Mouse (Mus musculus) right cerebral cortex, postnatal 36 days (tissue): ENCODE data around the gene Npm1.
A peak's percentile ranks its signal among the peaks of the same experiment; 100 is the strongest.

ENCODE experiments used
- DNase-seq, 2 experiments: peaks; one replicate each; pipeline ENCODE4 v3.0.0; 2022; ENCODE audit warnings: low spot score in 2 of 2, mixed read lengths in 1 of 2

Npm1 gene

DNA sequence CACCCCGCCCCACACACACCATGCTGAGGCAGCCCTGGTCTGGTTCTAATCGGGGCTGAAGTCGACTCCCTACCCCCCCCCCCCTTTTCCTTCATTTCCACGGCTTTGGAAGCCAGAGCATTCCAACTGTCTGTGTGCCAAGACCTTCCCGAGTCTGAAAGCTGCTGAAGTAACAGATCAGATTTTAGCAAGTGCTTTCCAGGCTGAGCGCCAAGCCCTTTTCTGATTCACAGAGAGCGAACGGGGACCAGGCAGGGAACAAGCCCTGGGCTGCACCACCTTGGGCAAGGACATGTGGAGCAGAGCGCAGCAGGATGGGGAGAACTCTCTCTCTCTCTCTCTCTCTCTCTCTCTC lies 16.9 kb downstream of the Npm1 start:
- peak; percentile 84 to 87 for DNase-seq

DNA sequence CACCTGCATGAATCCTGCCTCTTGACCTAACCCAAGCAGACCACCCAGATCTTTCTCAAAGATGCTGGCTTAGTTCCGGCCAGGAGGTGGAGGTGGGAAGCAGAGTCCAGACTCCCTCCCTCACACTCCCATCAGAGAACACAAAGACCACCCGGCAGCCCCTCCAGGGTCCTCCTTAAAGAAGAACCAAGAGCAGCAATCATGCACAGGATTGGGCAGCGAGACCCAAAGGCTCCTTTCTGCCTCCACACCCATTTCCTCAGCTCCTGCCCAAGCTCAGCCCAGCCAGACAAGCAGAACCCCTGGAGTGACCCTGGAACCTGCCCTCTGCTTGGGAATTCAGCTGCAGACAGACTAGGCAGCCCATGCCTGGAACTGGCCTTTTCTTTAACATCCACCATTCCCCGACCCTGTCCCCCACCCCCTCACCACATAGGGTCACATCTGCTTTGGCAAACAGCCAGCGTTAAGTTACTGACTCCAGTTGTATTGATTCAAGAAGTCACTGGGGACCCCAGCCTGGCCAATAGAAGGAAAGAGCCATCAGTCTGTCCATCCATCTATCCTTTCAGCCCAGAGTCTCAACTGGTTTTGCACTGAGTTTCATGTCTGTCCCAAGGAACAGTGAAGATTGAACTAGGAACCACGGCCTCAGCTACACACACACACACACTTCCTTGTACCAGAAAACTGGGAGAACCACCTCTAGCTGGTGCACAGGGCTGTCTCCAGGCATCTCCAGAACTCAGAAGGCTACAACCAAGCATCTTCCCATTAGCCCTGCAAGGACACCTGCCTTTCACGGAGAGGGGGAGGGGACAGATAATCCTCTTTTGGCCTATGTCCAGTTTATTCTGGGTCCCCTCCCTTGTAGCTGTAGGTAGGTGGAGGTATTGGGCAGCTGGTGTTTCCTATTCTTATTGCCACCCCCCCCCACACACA lies 17.5 kb downstream of the Npm1 start:
- no peak for DNase-seq

- DNase-seq = no peak
These were observed 19.1 kb downstream of the Npm1 start for GRCm38 (mm10) chr11:33143906-33144305.

DNA sequence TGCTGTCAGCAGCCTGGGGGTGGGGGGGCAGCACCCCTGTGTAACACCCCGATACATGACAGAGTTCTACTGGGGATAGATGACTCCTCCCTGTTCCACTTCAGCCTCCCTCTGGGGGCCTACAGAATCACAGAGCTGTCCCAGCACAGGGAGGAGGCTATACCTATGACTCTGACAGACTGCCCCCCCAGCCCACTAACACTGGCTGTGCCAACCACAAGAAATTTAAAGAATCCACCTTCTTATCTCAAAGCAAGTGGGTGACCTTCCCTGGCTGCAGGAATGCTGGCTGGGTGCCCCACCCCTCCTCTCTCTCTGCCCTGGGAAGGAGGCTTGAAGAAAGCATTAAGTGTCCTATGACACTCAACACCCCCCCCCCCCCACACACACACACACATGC lies 20.2 kb downstream of the Npm1 start:
- no peak for DNase-seq

DNA sequence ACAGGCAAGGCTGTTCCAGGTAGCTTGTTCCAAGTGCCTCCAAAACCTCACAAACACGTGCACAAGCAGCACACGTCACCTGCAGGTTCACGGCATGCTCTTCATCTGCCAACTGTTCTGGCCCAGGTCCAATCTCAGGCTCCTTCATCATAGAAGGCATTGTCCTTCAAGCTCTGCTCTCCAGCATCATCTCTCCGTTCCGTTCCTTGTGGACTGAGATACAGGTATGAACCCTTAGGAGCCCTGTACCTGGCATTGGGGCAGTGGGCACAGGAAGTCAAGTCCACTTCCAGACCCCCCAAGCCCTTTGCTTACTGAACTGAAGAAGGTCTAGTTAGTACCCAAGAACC lies 22.9 kb downstream of the Npm1 start:
- DNase-seq = no peak

DNA sequence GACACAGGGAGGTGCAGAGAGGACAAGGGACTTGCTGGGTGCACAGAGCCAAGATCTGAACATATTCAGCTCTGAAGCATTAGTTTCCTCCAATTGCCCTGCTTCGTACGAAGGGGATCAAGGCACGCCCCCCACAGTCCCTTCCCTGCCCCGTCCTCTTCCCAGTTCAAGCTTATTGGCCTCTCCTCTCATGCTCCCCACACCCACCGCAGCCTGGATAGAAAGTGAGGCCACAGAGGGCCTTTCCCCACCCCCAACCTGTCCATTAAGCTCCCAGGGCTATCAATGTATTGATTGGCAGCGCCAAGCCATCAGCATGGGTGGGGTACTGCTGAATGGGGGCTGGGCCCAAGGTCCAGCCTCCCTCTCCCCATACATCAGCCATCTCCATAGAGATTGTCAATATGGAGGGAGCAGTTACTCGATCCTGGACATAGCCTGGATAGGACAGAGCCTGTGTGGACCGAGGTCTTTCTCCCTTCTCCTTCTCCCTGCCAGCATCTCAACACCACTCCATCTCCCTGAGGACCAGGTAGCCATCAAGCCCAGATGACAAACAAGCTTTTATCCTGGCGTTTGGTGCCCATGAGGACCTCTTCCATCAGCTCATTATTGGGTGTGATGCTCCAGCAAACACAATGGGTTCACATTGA lies 23.4 kb downstream of the Npm1 start:
- DNase-seq = no peak

DNA sequence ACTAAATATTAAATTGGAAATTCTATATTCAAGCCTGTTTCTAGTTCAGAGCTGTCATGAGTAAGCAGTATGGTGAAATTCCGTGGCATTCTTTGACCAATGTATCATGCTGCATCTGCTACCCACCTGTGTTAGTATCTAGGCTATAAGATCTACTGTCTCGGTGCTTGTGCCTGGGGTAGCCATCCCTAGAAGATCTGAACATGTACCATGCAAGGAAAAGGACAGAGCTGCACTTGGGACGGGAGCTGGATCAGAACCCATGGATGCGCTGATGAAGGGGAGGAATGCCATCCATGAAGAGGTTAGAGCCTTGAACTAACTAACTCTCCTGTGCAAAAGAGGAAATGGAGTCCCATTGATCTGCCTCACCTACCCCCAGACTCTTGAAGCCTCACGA lies 24.3 kb downstream of the Npm1 start:
- DNase-seq = no peak

GRCm38 (mm10) chr11:33134391-33134986 lies 28.5 kb downstream of the Npm1 start:
- DNase-seq = no peak

GRCm38 (mm10) chr11:33132619-33133338 lies 30.2 kb downstream of the Npm1 start:
- DNase-seq = no peak

- no peak for DNase-seq
These were observed 35.9 kb downstream of the Npm1 start for GRCm38 (mm10) chr11:33127058-33127457.

DNA sequence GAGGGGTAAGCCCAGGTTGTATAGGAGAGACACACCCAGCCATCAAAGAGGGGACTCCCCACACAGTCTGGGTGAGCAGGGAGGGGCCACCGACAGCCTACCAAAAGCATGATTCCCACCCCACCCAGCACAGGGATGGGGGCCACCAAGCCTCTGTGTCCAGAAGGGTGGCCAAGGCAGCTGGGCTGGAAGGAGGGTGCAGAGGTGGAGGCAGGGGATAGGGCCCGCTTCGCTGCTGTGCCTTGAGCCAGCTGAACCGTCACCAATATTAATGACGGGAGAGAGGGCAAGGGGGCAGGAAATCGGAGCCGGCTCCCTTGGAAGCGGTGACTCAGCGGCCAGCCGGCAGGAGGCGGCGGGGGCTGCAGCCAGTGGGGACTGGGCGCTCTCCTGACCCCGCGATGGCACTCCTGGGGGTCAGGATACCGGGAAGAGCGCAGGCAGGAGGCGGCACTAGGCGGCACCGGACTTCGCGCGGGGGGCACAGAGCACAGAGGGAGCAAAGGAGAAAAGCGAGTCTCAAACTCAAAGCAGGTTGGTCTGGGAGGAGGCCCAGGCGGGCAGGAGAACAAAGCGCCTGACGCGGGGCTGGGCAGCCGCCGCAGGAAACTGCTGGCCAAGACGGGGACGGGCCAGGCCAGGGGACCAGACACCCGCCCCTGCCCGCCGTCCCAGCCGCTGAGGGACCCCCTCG lies 40.3 kb downstream of the Npm1 start:
- no peak for DNase-seq

DNA sequence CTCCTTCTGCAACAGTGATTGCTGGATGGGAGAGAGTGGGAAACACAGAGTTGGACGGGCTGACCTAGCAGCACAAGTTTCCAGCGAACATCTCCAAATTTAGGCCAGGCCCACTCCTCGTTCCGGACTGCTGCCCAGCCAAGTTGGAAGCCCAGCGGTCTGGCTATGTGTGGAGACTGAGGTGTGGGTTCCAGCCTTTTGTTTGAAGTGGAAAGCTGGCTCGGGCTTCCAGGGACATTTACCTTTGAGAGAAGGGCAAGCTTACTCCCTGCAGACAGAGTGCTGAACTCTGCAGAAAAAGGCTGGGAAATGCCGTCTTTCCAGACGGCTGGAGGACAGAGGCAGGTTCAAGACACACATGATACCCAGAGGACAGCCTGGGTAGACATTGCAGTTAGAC lies 43.5 kb downstream of the Npm1 start:
- DNase-seq = no peak

DNA sequence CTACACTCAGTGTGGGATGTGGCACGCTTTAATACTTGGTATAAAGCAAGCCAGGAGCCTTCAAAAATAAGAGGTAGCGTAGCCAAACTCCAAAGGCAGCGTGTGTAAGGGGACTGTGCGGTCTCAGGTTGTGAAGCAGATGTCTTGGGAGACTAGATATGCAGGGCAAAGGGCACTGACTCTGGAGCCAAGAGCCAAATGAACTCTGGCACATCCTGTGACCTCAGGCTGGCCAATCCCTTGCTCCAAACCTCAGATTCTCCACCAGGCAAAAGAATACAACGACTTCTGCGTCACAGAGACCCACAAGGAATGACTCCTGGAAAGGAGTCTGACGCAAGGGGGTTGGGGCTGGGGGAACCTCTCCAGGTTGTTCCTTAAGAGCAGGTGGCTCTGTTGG lies 43.9 kb downstream of the Npm1 start:
- no peak for DNase-seq

DNA sequence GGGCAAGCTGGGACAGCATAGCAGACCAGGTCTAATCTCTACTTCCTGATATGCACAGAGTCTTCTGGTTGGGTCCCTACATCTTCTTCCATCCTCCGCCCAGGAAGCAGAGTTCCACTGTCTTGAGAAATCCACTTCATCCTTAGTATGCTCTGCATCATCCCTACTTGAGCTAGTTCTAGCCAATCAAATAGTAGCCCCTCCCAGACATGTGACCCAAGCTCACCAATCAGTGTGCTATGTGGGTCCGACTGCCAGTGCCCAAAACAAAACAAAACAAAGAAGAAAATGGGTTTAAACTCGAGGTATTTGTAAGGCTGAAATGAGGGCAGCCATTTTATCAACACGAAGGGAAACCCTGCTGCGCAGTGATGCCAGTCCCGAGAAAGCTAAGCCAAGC lies 44.5 kb downstream of the Npm1 start:
- no peak for DNase-seq

GRCm38 (mm10) chr11:33115796-33116195 lies 47.2 kb downstream of the Npm1 start:
- no peak for DNase-seq

GRCm38 (mm10) chr11:33112407-33112806 lies 50.6 kb downstream of the Npm1 start:
- DNase-seq = no peak

DNA sequence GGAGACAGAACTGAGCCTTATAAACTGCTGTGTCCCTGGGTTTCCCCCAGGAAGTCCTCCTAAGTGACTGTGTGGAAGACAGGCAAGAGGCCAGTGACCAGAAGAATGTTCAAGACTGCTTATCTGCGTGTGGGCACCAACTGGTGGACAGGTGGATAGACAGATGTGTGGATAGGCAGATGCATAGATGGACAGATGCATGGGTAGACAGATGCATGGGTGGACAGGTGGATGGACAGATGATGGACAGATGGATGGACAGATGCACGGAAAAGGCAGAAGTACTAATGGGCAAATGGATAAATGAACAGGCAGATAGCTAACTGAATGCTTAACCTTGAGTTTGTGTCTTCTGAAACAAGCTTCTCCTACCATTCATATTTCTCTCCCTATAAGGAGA lies 52.9 kb downstream of the Npm1 start:
- no peak for DNase-seq

- no peak for DNase-seq
These were observed 55.5 kb downstream of the Npm1 start for GRCm38 (mm10) chr11:33107540-33107939.

GRCm38 (mm10) chr11:33104911-33105316 lies 58.1 kb downstream of the Npm1 start:
- DNase-seq = no peak

DNA sequence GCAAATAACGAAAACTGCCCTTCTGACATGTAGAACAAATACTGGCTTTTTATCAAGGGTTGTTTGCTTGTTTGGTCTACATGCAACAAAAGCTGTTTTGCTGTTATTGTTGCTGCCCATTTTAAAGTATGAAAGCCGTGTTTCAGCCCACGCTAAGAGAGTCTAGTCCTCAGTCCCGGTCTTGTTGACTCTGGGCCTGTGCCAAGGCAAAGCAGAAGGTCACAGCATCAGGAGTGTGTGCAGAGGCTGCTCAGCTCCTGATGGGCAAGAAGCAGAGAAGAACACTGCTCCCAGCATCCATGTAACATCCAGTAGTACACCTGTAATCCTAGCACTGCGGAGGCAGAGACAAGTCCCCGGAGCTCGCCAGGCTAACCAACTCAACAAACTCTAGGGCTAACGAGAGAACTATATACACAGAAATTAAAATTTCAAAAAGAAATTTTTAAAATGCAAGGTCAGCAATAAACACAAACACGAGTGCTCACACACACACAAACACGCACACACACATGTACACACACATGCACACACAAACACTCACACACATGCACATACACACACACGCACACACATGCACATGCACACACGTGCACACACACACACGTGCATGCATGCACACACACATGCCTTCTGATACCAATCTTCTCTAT lies 59.6 kb downstream of the Npm1 start:
- DNase-seq = no peak
